Mouse (Mus musculus) layer of hippocampus, postnatal 25 days (tissue): ENCODE data around the gene Sub1. TPM values are rescaled to one million over a fixed set of nuclear protein-coding genes. Genes with fewer than 3 reads are reported as not detected.

Source experiments
- DNase-seq, 2 experiments: peaks; one replicate each; pipeline ENCODE4 v3.0.0; 2022; ENCODE audit warnings: mixed read lengths in 2 of 2, low spot score in 1 of 2; ENCODE audit errors: extremely low spot score in 1 of 2
- total RNA-seq, 2 experiments: library from RNA; stranded (reverse); gene quantifications; 2 replicates each; pipeline ENCODE4 v1.2.3; 2021

Sub1 gene
- total RNA-seq, 2 experiments from 2014 or later = 305 to 336 TPM

DNA sequence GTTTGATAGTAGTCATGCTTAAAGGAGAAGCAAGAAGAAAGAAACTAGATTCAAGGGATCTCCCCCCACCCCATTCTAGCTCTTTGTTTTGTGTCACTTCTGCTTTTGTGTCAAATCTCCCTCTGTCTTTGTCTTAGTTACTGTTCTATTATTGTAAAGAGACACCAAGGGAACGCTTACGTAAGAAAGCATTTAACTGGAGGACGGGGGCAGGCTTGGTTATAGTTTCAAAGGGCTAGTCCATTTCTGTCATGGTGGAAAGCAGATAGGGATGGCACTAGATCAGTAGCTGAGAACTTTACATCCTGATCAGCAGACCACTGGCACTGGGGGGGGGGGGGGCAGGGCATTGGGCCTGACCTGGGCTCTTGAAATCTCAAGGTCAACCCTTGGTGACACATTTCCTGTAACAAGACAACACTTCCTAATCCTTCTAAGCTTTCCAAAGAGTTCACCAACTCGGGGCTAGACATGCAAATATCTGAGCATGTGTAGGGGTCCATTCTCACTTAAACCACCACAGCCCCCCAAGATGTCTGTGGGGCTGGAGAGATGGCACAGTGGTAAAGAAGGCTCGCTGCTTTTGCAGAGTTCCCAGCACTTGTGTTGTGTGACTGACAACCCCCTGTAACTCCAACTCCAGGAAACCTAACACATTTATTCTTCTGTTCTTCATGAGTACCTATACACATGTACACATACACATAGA is 17.6 kb upstream of the Sub1 start:
- DNase-seq = no peak

GRCm38 (mm10) chr15:12013532-12014196 is 16.9 kb upstream of the Sub1 start:
- DNase-seq = no peak

- DNase-seq = no peak
Measured at GRCm38 (mm10) chr15:12010602-12011044, 13.8 kb upstream of the Sub1 start.

DNA sequence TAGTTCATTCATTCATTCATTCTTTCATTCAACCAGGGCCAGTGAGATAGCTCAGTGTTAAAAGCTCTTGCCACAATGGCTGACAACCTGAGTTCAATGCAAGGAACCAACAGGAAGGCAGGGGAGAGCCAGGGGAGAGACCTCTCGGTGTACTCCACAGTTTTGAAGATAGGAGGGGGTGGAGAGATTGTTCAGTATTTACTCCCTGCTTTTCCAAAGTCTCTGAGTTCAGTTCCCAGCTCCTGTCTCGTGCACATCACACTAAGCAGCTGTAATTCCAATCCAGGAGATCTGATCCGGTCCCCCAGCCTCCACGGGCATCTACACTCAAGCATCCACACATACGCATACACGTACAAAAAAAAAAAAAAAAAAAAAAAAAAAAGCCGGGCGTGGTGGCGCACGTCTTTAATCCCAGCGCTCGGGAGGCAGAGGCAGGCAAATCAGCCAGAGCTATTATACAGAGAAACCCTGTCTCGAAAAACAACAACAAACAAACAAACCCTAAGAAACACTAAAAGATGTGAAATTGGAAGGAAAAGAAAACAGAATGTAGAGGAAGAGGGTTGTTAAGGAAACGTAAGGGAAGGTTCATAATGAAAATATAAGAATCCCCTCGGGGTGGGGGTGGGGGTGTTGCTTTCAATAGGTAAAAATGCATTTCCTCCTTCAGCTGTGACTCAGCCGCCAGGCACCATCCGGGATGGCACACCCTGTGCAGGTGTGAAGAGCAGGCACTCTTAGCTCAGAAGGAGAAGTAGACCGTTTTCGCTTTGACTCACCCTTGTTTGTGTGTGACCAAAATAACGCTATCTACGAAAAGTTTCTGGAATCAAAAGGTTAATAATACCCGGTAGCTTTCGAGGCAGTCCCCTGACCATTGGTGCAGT is 13.2 kb upstream of the Sub1 start:
- DNase-seq = no peak

GRCm38 (mm10) chr15:12008894-12009293 is 12.1 kb upstream of the Sub1 start:
- DNase-seq = no peak

DNA sequence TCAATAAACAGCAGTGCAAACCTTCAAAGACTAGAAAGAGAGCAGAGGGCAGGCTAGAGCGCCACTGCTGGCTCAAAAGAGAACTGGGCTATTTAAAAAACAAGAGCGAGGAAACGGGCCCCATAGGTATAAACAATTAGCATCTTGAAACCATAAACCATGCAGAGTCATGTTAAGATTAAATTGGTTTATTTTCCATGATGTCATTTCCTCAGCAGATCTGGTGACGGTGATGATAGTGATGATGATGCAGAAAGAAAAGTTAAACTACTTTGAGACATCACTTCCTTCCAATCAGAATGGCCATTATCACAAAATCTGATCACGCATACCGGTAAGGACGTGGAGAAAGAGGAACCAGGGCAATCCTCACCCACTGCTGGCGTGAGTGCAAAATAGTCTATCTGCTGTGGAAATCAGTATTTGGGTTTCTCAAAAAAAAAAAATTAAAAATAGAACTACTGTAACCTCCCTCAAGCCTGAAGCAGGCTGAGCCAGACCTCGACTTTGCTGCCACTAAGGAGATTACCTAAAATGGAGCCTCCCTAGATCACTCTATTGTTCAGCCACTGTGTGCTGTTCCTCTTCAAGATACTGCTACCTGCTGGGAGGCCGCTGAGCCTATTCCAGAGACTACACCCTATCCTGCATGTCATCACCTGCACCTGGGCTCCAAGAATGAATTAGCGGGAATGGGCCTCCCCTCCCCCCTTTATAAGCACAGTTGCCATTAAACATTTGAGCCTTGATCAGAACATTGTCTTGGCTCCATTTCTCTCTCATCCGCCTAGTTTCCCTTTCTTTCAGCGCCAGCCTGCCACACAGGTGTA is 11.4 kb upstream of the Sub1 start:
- DNase-seq = no peak

GRCm38 (mm10) chr15:12007421-12007820 is 10.6 kb upstream of the Sub1 start:
- DNase-seq = no peak

- DNase-seq = no peak
Measured at GRCm38 (mm10) chr15:12006169-12006568, 9.4 kb upstream of the Sub1 start.

- DNase-seq = peak; percentile 85 to 91
Measured at GRCm38 (mm10) chr15:11995815-11996201, 975 bp downstream of the Sub1 start.

- DNase-seq = peak; percentile 28 to 38
Measured at GRCm38 (mm10) chr15:11994921-11995814, 1.6 kb downstream of the Sub1 start.

DNA sequence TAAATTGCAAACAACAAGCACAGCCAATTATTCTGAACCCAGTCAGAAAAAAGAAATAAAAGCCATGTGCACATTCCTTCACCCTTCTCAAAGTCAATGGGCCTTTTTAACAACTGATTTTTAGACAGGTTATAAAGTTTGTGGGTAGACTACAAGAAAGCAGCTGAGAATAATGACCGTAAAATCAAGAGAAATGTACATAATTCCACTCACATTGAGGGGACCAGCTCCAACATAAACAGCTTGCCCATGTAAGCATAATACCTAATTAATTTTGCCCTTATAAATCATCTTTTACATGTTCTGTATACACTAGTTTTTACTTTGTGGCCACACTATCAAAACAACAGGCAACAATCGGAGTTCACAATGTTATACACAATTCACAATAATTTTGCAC is 2.8 kb downstream of the Sub1 start:
- DNase-seq = no peak

GRCm38 (mm10) chr15:11991552-11992113 is 5.2 kb downstream of the Sub1 start:
- no peak for DNase-seq

DNA sequence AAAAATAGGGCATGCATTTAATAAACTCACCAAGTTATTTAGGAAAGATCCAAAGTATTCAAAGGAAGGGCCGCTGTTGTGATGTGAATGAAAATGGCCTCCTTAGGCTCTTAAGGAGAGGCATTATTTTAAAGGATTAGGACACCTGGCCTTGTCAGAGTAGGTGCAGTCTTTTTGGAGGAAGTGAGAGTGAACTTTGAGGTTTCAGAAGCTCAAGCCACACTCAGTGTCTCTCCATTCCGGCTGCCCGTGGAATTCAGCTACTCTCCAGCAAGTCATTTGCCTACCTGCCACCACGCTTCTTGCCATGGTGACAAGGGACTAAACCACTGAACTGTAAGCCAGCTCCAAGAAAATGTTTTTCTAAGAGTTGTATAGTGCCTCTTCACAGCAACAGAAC is 8.2 kb downstream of the Sub1 start:
- no peak for DNase-seq

GRCm38 (mm10) chr15:11987892-11988291 is 8.9 kb downstream of the Sub1 start:
- DNase-seq = no peak

GRCm38 (mm10) chr15:11981985-11982384 is 14.8 kb downstream of the Sub1 start:
- DNase-seq = no peak

GRCm38 (mm10) chr15:11981501-11981900 is 15.3 kb downstream of the Sub1 start:
- no peak for DNase-seq

- no peak for DNase-seq
Measured at GRCm38 (mm10) chr15:11978175-11978574, 18.6 kb downstream of the Sub1 start.

GRCm38 (mm10) chr15:11977071-11977470 is 19.7 kb downstream of the Sub1 start:
- no peak for DNase-seq

- no peak for DNase-seq
Measured at GRCm38 (mm10) chr15:11975836-11976235, 20.9 kb downstream of the Sub1 start.
